Mouse (Mus musculus): ENCODE measurements at regions not wholly inside any gene's neighbourhood (a gene's known extent, or its start where the extent isn't known, plus 50 kb on each side); places are given as distances from the start of the nearest gene placed in this dataset.

GRCm38 (mm10) chr15:57644331-57644953 lies 167.0 kb upstream of the Slc22a22 start:
- Histone ChIP-seq H3K27me3 (ENCODE audit: control insufficient read depth, insufficient read depth, low read length) (no peaks in the 10 kb centered on the region), H3K27ac (replicated peaks; ENCODE audit: low read depth, low read length) (no peak overlapping the region), H3K9me3 (ENCODE audit: control insufficient read depth, low read length) (no peaks in the 10 kb centered on the region), H3K36me3 (ENCODE audit: control insufficient read depth, insufficient read depth, low read length) (no peaks in the 10 kb centered on the region), H3K4me2 (replicated peaks; ENCODE audit: low read depth, low read length, severe bottlenecking) (no peak overlapping the region), H3K9ac (ENCODE audit: low read depth, low read length, severe bottlenecking) (no peak overlapping the region), H3K4me1 (ENCODE audit: control insufficient read depth, insufficient read depth, low read length) (0 out of 2 replicates have a peak, but pooled peaks cover 2% of the 10 kb centered on the region), H3K4me3 (replicated peaks; ENCODE audit: low read length) (no peak overlapping the region)
- no peak for TF ChIP-seq POLR2A (IDR thresholded peaks at IDR 0.05; ENCODE audit: borderline replicate concordance, extremely low read depth, insufficient read depth, insufficient read length)
- ATAC-seq (ENCODE audit: low FRiP score, low read depth) (no peak; the same call in 1 of the 2 replicates), DNase-seq (ENCODE audit: low spot score) (peak; percentile 41)
- WGBS, result 50% methylated on average over 11 of the region's 11 CpGs

DNA sequence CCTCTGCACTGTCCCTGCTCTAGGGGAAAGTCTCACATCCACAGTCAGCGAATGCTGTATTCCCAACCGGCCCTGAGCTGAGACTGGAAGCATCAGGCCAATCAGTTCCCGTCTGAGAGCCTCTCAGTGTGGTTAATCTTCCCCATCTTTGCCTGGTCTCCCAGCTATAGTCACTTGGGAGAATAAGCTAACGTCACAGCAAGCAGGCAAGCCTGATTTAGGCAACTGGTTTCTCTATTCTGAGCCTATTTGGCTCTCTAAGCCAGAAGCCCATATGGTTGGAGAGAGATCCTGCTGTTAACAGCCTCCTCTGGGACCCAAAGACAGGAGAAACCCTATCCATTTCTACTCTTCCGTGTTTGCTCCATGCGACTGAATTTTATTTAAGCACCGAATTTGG lies 161.7 kb upstream of the Slc22a22 start:
- ATAC-seq (ENCODE audit: low FRiP score, low read depth) (no peak), DNase-seq (ENCODE audit: low spot score) (peak; percentile 66)
- Histone ChIP-seq H3K27ac (replicated peaks; ENCODE audit: low read depth, low read length) (no peak overlapping the region), H3K9ac (ENCODE audit: low read depth, low read length, severe bottlenecking) (no peak overlapping the region), H3K27me3 (ENCODE audit: control insufficient read depth, insufficient read depth, low read length) (no peaks in the 10 kb centered on the region), H3K4me2 (replicated peaks; ENCODE audit: low read depth, low read length, severe bottlenecking) (no peak overlapping the region), H3K9me3 (ENCODE audit: control insufficient read depth, low read length) (no peaks in the 10 kb centered on the region), H3K4me1 (ENCODE audit: control insufficient read depth, insufficient read depth, low read length) (no peaks in the 10 kb centered on the region), H3K36me3 (ENCODE audit: control insufficient read depth, insufficient read depth, low read length) (no peaks in the 10 kb centered on the region), H3K4me3 (replicated peaks; ENCODE audit: low read length) (no peak overlapping the region)
- WGBS, result 54% methylated on average over 7 of the region's 7 CpGs
- no peak for TF ChIP-seq POLR2A (IDR thresholded peaks at IDR 0.05; ENCODE audit: borderline replicate concordance, extremely low read depth, insufficient read depth, insufficient read length)

DNA sequence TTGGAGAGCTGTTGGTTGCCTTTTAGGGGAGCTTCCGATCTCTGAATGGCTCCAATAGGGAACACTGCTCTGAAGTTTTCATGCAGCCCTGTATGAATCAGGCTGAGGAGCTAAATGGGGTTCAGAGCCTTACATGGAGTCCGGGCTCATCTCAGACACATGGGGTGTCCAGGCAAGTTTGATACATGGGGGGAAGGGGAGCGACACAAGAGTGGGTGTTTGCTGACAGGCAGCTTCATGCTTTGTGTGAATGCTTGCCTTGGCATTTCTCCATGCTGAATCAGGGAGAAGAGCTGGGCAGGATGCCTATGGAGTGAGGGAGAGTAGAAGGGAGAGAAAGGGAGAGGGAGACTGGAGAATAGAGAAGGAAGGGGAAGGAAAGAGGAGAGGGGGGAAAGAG lies 155.6 kb upstream of the Slc22a22 start:
- H3K4me2 ChIP-seq (replicated peaks; ENCODE audit: low read depth, low read length, severe bottlenecking), result no peak overlapping the region
- H3K9ac ChIP-seq (ENCODE audit: low read depth, low read length, severe bottlenecking), result no peak overlapping the region
- WGBS, result 82% methylated on average over 3 of the region's 3 CpGs
- ATAC-seq (ENCODE audit: low FRiP score, low read depth), result no peak
- no peak for DNase-seq (ENCODE audit: low spot score)
- H3K36me3 ChIP-seq (ENCODE audit: control insufficient read depth, insufficient read depth, low read length), result no peaks in the 10 kb centered on the region
- no peaks in the 10 kb centered on the region for H3K27me3 ChIP-seq (ENCODE audit: control insufficient read depth, insufficient read depth, low read length)
- TF ChIP-seq POLR2A (IDR thresholded peaks at IDR 0.05; ENCODE audit: borderline replicate concordance, extremely low read depth, insufficient read depth, insufficient read length), result no peak
- H3K9me3 ChIP-seq (ENCODE audit: control insufficient read depth, low read length), result no peaks in the 10 kb centered on the region
- no peaks in the 10 kb centered on the region for H3K4me1 ChIP-seq (ENCODE audit: control insufficient read depth, insufficient read depth, low read length)
- H3K4me3 ChIP-seq (replicated peaks; ENCODE audit: low read length), result no peak overlapping the region
- H3K27ac ChIP-seq (replicated peaks; ENCODE audit: low read depth, low read length), result no peak overlapping the region

DNA sequence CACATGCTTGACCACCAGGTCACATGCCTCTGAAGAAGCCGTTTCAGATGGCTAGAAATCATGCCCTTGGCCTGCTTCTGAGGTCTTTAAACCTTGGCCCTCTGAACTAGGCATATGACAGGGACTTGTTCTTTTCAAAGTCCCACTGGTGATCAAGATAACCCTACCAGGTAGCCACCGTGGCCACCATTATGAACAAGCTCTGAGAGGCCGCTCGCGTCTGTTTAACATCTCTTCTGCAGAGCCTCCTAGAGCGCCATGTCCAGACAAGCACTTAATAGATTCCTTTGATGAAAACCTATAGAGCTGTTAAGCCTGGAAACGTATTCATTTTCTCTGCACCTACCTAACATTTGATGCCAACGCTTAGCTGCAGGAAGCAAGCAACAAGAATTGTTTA lies 155.1 kb upstream of the Slc22a22 start:
- Histone ChIP-seq H3K4me2 (replicated peaks; ENCODE audit: low read depth, low read length, severe bottlenecking) (no peak overlapping the region), H3K4me1 (ENCODE audit: control insufficient read depth, insufficient read depth, low read length) (no peaks in the 10 kb centered on the region), H3K9ac (ENCODE audit: low read depth, low read length, severe bottlenecking) (no peak overlapping the region), H3K36me3 (ENCODE audit: control insufficient read depth, insufficient read depth, low read length) (no peaks in the 10 kb centered on the region), H3K4me3 (replicated peaks; ENCODE audit: low read length) (no peak overlapping the region), H3K27me3 (ENCODE audit: control insufficient read depth, insufficient read depth, low read length) (no peaks in the 10 kb centered on the region), H3K9me3 (ENCODE audit: control insufficient read depth, low read length) (no peaks in the 10 kb centered on the region), H3K27ac (replicated peaks; ENCODE audit: low read depth, low read length) (no peak overlapping the region)
- ATAC-seq (ENCODE audit: low FRiP score, low read depth), result no peak
- no peak for DNase-seq (ENCODE audit: low spot score)
- 80% methylated on average over 8 of the region's 8 CpGs for WGBS
- no peak for TF ChIP-seq POLR2A (IDR thresholded peaks at IDR 0.05; ENCODE audit: borderline replicate concordance, extremely low read depth, insufficient read depth, insufficient read length)

- Histone ChIP-seq H3K4me2 (replicated peaks; ENCODE audit: low read depth, low read length, severe bottlenecking) (no peak overlapping the region), H3K9me3 (ENCODE audit: control insufficient read depth, low read length) (no peaks in the 10 kb centered on the region), H3K27me3 (ENCODE audit: control insufficient read depth, insufficient read depth, low read length) (no peaks in the 10 kb centered on the region), H3K36me3 (ENCODE audit: control insufficient read depth, insufficient read depth, low read length) (no peaks in the 10 kb centered on the region), H3K4me3 (replicated peaks; ENCODE audit: low read length) (no peak overlapping the region), H3K9ac (ENCODE audit: low read depth, low read length, severe bottlenecking) (no peak overlapping the region), H3K4me1 (ENCODE audit: control insufficient read depth, insufficient read depth, low read length) (no peaks in the 10 kb centered on the region), H3K27ac (replicated peaks; ENCODE audit: low read depth, low read length) (no peak overlapping the region)
- DNase-seq (ENCODE audit: low spot score) (no peak), ATAC-seq (ENCODE audit: low FRiP score, low read depth) (no peak)
- 88% methylated on average over 6 of the region's 6 CpGs for WGBS
- no peak for TF ChIP-seq POLR2A (IDR thresholded peaks at IDR 0.05; ENCODE audit: borderline replicate concordance, extremely low read depth, insufficient read depth, insufficient read length)
Observed at GRCm38 (mm10) chr15:57618466-57618865, 141.0 kb upstream of the Slc22a22 start.

All from limb, embryonic 14.5 days (tissue).